Mouse (Mus musculus) CH12.LX (cell line): Measurements from ENCODE around the gene Prrt4. TPM values are rescaled to one million over a fixed set of nuclear protein-coding genes. Genes with fewer than 3 reads are reported as not detected.

Source experiments
- DNase-seq: peaks from one replicate; pipeline ENCODE4 v3.0.0-alpha.2; 2013; ENCODE audit errors: extremely low read depth
- H3K27ac ChIP-seq: 2 replicates; pipeline ENCODE4 v1.5.1; 2012; ENCODE audit warnings: low read depth, mild to moderate bottlenecking, control low read depth, moderate library complexity; ENCODE audit not compliant: insufficient read depth
- H3K27me3 ChIP-seq: replicated peaks from 2 replicates; pipeline ENCODE3; 2012; ENCODE audit warnings: inconsistent platforms
- H3K36me3 ChIP-seq, 2 experiments: replicated peaks in 1 of 2; 2 replicates each; pipeline versions ENCODE3 to v1.6.1; 2012; ENCODE audit warnings: inconsistent platforms in 1 of 2, low read length in 1 of 2, mild to moderate bottlenecking in 1 of 2, mixed read lengths in 1 of 2, moderate library complexity in 1 of 2; ENCODE audit not compliant: control insufficient read depth in 1 of 2, insufficient read depth in 1 of 2
- H3K4me1 ChIP-seq, 2 experiments: 2 replicates each; pipeline ENCODE4 v1.6.1; 2012; ENCODE audit warnings: inconsistent platforms in 1 of 2, moderate library complexity in 1 of 2; ENCODE audit not compliant: insufficient read depth in 2 of 2, control insufficient read depth in 1 of 2
- H3K4me2 ChIP-seq: 2 replicates; pipeline ENCODE4 v1.6.1; 2012; ENCODE audit warnings: low read depth, mild to moderate bottlenecking, control low read depth; ENCODE audit not compliant: poor library complexity, insufficient read depth, severe bottlenecking
- H3K4me3 ChIP-seq, 3 experiments: fragments of 150-350 bp in 1 of 3; sonication (generic) in 1 of 3; replicated peaks in 1 of 3; 2 replicates each; pipeline versions ENCODE3 to v1.5.1; 2011 to 2012; ENCODE audit warnings: low read depth in 2 of 3, low read length in 2 of 3, mild to moderate bottlenecking in 2 of 3, moderate library complexity in 2 of 3, control low read depth in 1 of 3, improper control_type of control experiment in 1 of 3, inconsistent platforms in 1 of 3, mixed read lengths in 1 of 3; ENCODE audit not compliant: poor library complexity in 1 of 3
- H3K79me2 ChIP-seq: replicated peaks from 2 replicates; pipeline ENCODE4 v1.6.1; 2012; ENCODE audit warnings: mild to moderate bottlenecking, moderate library complexity; ENCODE audit not compliant: control insufficient read depth, poor library complexity, insufficient read depth, severe bottlenecking; ENCODE audit errors: extremely low read depth
- H3K9ac ChIP-seq: 2 replicates; pipeline ENCODE4 v1.6.1; 2012; ENCODE audit warnings: low read depth, mild to moderate bottlenecking, control low read depth, moderate library complexity; ENCODE audit not compliant: insufficient read depth
- H3K9me3 ChIP-seq: replicated peaks from 2 replicates; pipeline ENCODE3; 2012; ENCODE audit warnings: low read length, inconsistent platforms, mixed read lengths
- BHLHE40 ChIP-seq: IDR thresholded peaks from 2 replicates; pipeline ENCODE4 v1.6.1; 2011; ENCODE audit warnings: mild to moderate bottlenecking, low read depth, low read length, improper control_type of control experiment
- CTCF ChIP-seq, 2 experiments: IDR thresholded peaks in 1 of 2; conservative IDR thresholded peaks in 1 of 2; 2 replicates each; pipeline ENCODE4 v1.5.1; 2011 to 2012; ENCODE audit warnings: low read depth in 2 of 2, low read length in 2 of 2, improper control_type of control experiment in 1 of 2, inconsistent platforms in 1 of 2, mild to moderate bottlenecking in 1 of 2, moderate library complexity in 1 of 2
- E2F4 ChIP-seq: IDR thresholded peaks from 2 replicates; pipeline ENCODE4 v1.6.1; 2011; ENCODE audit warnings: low read depth, low read length, improper control_type of control experiment; ENCODE audit not compliant: insufficient replicate concordance
- ELF1 ChIP-seq: IDR thresholded peaks from 2 replicates; pipeline ENCODE4 v1.6.1; 2014; ENCODE audit warnings: low read depth, mild to moderate bottlenecking, inconsistent platforms, low read length, improper control_type of control experiment
- ETS1 ChIP-seq: conservative IDR thresholded peaks from 2 replicates; pipeline ENCODE4 v1.6.1; 2012; ENCODE audit warnings: low read depth, mild to moderate bottlenecking, inconsistent platforms, low read length, improper control_type of control experiment, moderate library complexity
- GABPA ChIP-seq: IDR thresholded peaks from 2 replicates; pipeline ENCODE4 v1.6.1; 2012; ENCODE audit warnings: low read depth, low read length, improper control_type of control experiment, inconsistent platforms; ENCODE audit not compliant: insufficient replicate concordance
- HCFC1 ChIP-seq: IDR thresholded peaks from 2 replicates; pipeline ENCODE4 v1.6.1; 2012; ENCODE audit warnings: low read depth, mild to moderate bottlenecking, inconsistent platforms, low read length, improper control_type of control experiment
- IRF4 ChIP-seq: IDR thresholded peaks from 2 replicates; pipeline ENCODE4 v1.6.1; 2014; ENCODE audit warnings: low read depth, mild to moderate bottlenecking, inconsistent platforms, low read length, improper control_type of control experiment
- JUN ChIP-seq: IDR thresholded peaks from 2 replicates; pipeline ENCODE4 v1.6.1; 2011; ENCODE audit warnings: low read depth, mild to moderate bottlenecking, low read length, improper control_type of control experiment, moderate library complexity; ENCODE audit not compliant: insufficient read depth
- KAT2A ChIP-seq: IDR thresholded peaks from 2 replicates; pipeline ENCODE4 v1.6.1; 2012; ENCODE audit warnings: low read length, improper control_type of control experiment, inconsistent platforms; ENCODE audit not compliant: insufficient replicate concordance
- MAFK ChIP-seq: IDR thresholded peaks from 2 replicates; pipeline ENCODE4 v1.6.1; 2011; ENCODE audit warnings: low read length, improper control_type of control experiment; ENCODE audit not compliant: insufficient replicate concordance
- MAX ChIP-seq: IDR thresholded peaks from 2 replicates; pipeline ENCODE4 v1.6.1; 2011; ENCODE audit warnings: low read length, improper control_type of control experiment
- MAZ ChIP-seq: IDR thresholded peaks from 2 replicates; pipeline ENCODE4 v1.6.1; 2012; ENCODE audit warnings: low read depth, mild to moderate bottlenecking, inconsistent platforms, low read length, improper control_type of control experiment, moderate library complexity
- MEF2A ChIP-seq: IDR thresholded peaks from 2 replicates; pipeline ENCODE4 v1.6.1; 2014; ENCODE audit warnings: low read depth, mild to moderate bottlenecking, inconsistent platforms, low read length, improper control_type of control experiment, borderline replicate concordance
- MXI1 ChIP-seq: IDR thresholded peaks from 2 replicates; pipeline ENCODE4 v1.6.1; 2011; ENCODE audit warnings: mild to moderate bottlenecking, low read depth, low read length, improper control_type of control experiment
- MYC ChIP-seq: IDR thresholded peaks from 2 replicates; pipeline ENCODE4 v1.6.1; 2011; ENCODE audit warnings: low read depth, mild to moderate bottlenecking, improper control_type of control experiment, low read length
- NELFE ChIP-seq: IDR thresholded peaks from 2 replicates; pipeline ENCODE4 v1.6.1; 2011; ENCODE audit warnings: low read depth, low read length, improper control_type of control experiment
- NRF1 ChIP-seq: IDR thresholded peaks from 2 replicates; pipeline ENCODE4 v1.6.1; 2014; ENCODE audit warnings: low read depth, mild to moderate bottlenecking, inconsistent platforms, low read length, improper control_type of control experiment, moderate library complexity
- POLR2A ChIP-seq: IDR thresholded peaks from 2 replicates; pipeline ENCODE4 v1.6.1; 2011; ENCODE audit warnings: low read depth, mild to moderate bottlenecking, improper control_type of control experiment, low read length
- SIN3A ChIP-seq: IDR thresholded peaks from 2 replicates; pipeline ENCODE4 v1.6.1; 2012; ENCODE audit warnings: low read length, improper control_type of control experiment, inconsistent platforms
- SMC3 ChIP-seq: IDR thresholded peaks from 2 replicates; pipeline ENCODE4 v1.6.1; 2011; ENCODE audit warnings: low read depth, low read length, improper control_type of control experiment
- TCF12 ChIP-seq: IDR thresholded peaks from 2 replicates; pipeline ENCODE4 v1.6.1; 2014; ENCODE audit warnings: low read depth, mild to moderate bottlenecking, inconsistent platforms, low read length, improper control_type of control experiment
- USF1 ChIP-seq: IDR thresholded peaks from 2 replicates; pipeline ENCODE4 v1.6.1; 2014; ENCODE audit warnings: low read depth, mild to moderate bottlenecking, inconsistent platforms, low read length, improper control_type of control experiment
- USF2 ChIP-seq: conservative IDR thresholded peaks from 2 replicates; pipeline ENCODE4 v1.6.1; 2011; ENCODE audit warnings: low read depth, low read length, improper control_type of control experiment
- ZC3H11A ChIP-seq: IDR thresholded peaks from 2 replicates; pipeline ENCODE4 v1.6.1; 2012; ENCODE audit warnings: low read depth, mild to moderate bottlenecking, inconsistent platforms, low read length, improper control_type of control experiment
- ZKSCAN1 ChIP-seq: IDR thresholded peaks from 2 replicates; pipeline ENCODE4 v1.6.1; 2012; ENCODE audit warnings: low read depth, inconsistent platforms, low read length, improper control_type of control experiment, borderline replicate concordance
- ZNF384 ChIP-seq: IDR thresholded peaks from 2 replicates; pipeline ENCODE4 v1.6.1; 2012; ENCODE audit warnings: low read depth, low read length, improper control_type of control experiment, inconsistent platforms
- dilution Hi-C: fragments of 300-500 bp; cut with MboI; formaldehyde crosslinking; loops from 2 replicates; pipeline ENCODE4 v1.14.3; 2020; ENCODE audit warnings: low sequenced_read_pairs; ENCODE audit not compliant: extremely low pct_unique_long_range_greater_than_20kb, extremely low pct_ligation_motif_present
- in situ Hi-C: fragments of 300-500 bp; cut with MboI; formaldehyde crosslinking; loops from 3 replicates; pipeline ENCODE4 v1.14.3; 2019; ENCODE audit warnings: low sequenced_read_pairs, low pct_ligation_motif_present, low pct_unique_long_range_greater_than_20kb, mixed read lengths
- polyA plus RNA-seq: library from polyadenylated mRNA; unstranded; fragments of >175 nt; gene quantifications from 2 replicates; pipeline ENCODE4 v1.2.1, GENCODE M21; 2012; ENCODE audit warnings: low read depth; ENCODE audit not compliant: insufficient read length
- total RNA-seq, 2 experiments: library from RNA; depleted of rRNA; stranded (reverse); fragments of 300-350 nt in 1 of 2; fragments of >200 nt in 1 of 2; gene quantifications; 2 replicates each; pipeline ENCODE4 v1.2.3; 2012 to 2014

Prrt4 gene
- total and polyA plus RNA-seq, 3 experiments: not detected

DNA sequence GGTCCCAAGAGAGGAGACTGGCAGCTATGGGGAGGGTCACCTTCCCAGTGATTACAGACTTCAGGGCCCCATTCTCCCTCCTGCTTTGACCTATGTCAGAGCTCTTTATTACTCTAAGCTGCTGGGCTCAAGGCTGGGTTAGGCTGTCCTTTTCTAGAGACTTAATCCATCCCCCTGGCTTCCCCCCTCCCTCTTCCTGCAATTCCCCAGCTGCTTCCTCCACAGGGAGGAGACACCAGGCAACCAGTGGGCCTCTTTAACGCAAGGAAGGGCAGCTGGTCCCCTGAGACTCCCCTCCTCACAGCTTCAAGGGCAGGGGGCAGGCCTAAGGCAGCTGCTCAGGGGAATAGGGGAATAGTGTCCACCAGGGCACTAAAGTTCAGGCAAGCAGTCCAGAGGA lies 34.9 kb upstream of the Prrt4 start:
- peaks cover 53% of the 10 kb centered on the region for H3K27me3 ChIP-seq
- no peaks in the 10 kb centered on the region for H3K9me3 ChIP-seq
- H3K79me2 ChIP-seq: 0 out of 2 replicates have a peak, but pooled peaks cover under 1% of the 10 kb centered on the region
- dilution Hi-C loops: no loop called here
- H3K27ac ChIP-seq: no peak overlapping the region
- no peak overlapping the region for H3K9ac ChIP-seq
- peaks cover 10 to 57% of the 10 kb centered on the region in 2 experiments for H3K4me1 ChIP-seq
- no peak for TF ChIP-seq MAZ
- no peak for TF ChIP-seq POLR2A
- no peak for TF ChIP-seq ETS1
- no peak for TF ChIP-seq CTCF (conservative IDR thresholded peaks at IDR 0.05 in 1 of 2, IDR thresholded peaks at IDR 0.05 in 1 of 2; ENCODE audit: low read depth in 2 of 2, low read length in 2 of 2)
- no peak for TF ChIP-seq E2F4
- no peak for TF ChIP-seq MXI1
- no peak for TF ChIP-seq MYC
- no peak for TF ChIP-seq ZC3H11A
- no peak for TF ChIP-seq MAX
- no peak for TF ChIP-seq ELF1
- no peak for TF ChIP-seq ZNF384
- no peak for TF ChIP-seq NRF1
- TF ChIP-seq SIN3A: no peak
- no peak for TF ChIP-seq NELFE
- in situ Hi-C loops: no loop called here
- H3K36me3 ChIP-seq: peaks cover 0 to 2% of the 10 kb centered on the region in 2 experiments
- DNase-seq: no peak
- H3K4me2 ChIP-seq: no peak overlapping the region
- no peak overlapping the region for H3K4me3 ChIP-seq

DNA sequence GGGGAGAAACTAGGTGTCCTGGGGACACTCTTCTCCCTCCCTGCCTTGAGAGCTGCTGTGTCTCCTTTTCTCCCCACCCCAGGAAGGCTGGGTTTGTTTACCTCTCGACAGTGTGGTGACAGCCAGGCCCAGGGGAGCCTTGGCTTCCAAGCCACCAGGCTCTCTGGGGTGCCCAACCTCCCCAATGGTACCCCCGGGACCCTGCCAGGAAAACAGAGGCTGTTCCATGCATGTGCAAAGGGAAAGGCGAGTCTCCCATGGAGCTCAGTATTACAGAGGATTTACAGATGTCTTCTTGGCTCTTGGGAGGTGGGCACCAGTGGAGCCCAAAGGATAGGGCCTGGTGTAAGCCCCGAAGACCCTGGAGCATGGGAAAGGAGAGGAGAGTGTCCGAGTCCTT lies 34.1 kb upstream of the Prrt4 start:
- Histone ChIP-seq H3K79me2 (0 out of 2 replicates have a peak, but pooled peaks cover 2% of the 10 kb centered on the region), H3K4me3 (no peak overlapping the region), H3K27me3 (peaks cover 53% of the 10 kb centered on the region), H3K9me3 (no peaks in the 10 kb centered on the region), H3K4me2 (no peak overlapping the region), H3K27ac (no peak overlapping the region), H3K4me1 (peaks cover 10 to 65% of the 10 kb centered on the region in 2 experiments), H3K9ac (no peak overlapping the region), H3K36me3 (peaks cover 0 to 6% of the 10 kb centered on the region in 2 experiments)
- no peak for DNase-seq
- in situ Hi-C loops: no loop called here
- dilution Hi-C loops: no loop called here
- TF ChIP-seq NELFE (no peak), MEF2A (no peak), SMC3 (no peak), BHLHE40 (no peak), ZC3H11A (no peak), JUN (no peak), TCF12 (no peak), ZKSCAN1 (no peak), GABPA (no peak), IRF4 (no peak), USF2 (no peak), ETS1 (no peak), NRF1 (no peak), MAFK (no peak), USF1 (no peak), MAX (no peak), KAT2A (no peak), MYC (no peak), HCFC1 (no peak), SIN3A (no peak)
